Mouse (Mus musculus): ENCODE data around the gene Ppil4.
A peak's percentile ranks its signal among the peaks of the same experiment; 100 is the strongest.
"Not testable (repeated sequence)": the region's sequence is repeated elsewhere in the genome, so short reads cannot be mapped to it uniquely, and the experiment has no call there.

Ppil4 gene

GRCm38 (mm10) chr10:7792751-7793385 is at the start of gene Ppil4, which contains the start of gene Ginm1:
Gene Ppil4 (plus strand): TSS chr10:7792891.
Gene Ginm1 (minus strand): TSS chr10:7792824.
- DNase-seq = peak; percentile 86 to 87

- not testable (repeated sequence) for DNase-seq
Measured at GRCm38 (mm10) chr10:7745528-7745927, 47.2 kb upstream of the Ppil4 start.

GRCm38 (mm10) chr10:7748752-7749151 is 43.9 kb upstream of the Ppil4 start:
- DNase-seq = no peak

GRCm38 (mm10) chr10:7757544-7757943 is 35.1 kb upstream of the Ppil4 start:
- DNase-seq = no peak

GRCm38 (mm10) chr10:7772346-7772745 is 20.3 kb upstream of the Ppil4 start:
- no peak for DNase-seq

GRCm38 (mm10) chr10:7772769-7773168 is 19.9 kb upstream of the Ppil4 start:
- DNase-seq = no peak

GRCm38 (mm10) chr10:7775421-7775820 is 17.3 kb upstream of the Ppil4 start:
- DNase-seq = no peak

GRCm38 (mm10) chr10:7778361-7778760 is 14.3 kb upstream of the Ppil4 start:
- DNase-seq = no peak

- peak in 1 of 2 experiments; percentile 14 for DNase-seq
Measured at GRCm38 (mm10) chr10:7779751-7780237, 12.9 kb upstream of the Ppil4 start.

GRCm38 (mm10) chr10:7780238-7781176 is 12.2 kb upstream of the Ppil4 start:
- DNase-seq = peak; percentile 90 to 91

- no peak for DNase-seq
Measured at GRCm38 (mm10) chr10:7781214-7781613, 11.5 kb upstream of the Ppil4 start.

- DNase-seq = no peak
Measured at GRCm38 (mm10) chr10:7787319-7787718, 5.4 kb upstream of the Ppil4 start.

GRCm38 (mm10) chr10:7792254-7792750 is 389 bp upstream of the Ppil4 start:
- no peak for DNase-seq

GRCm38 (mm10) chr10:7801258-7801657 is 8.6 kb downstream of the Ppil4 start:
- no peak for DNase-seq

GRCm38 (mm10) chr10:7802519-7803140 is 9.9 kb downstream of the Ppil4 start:
- no peak for DNase-seq

- peak in 1 of 2 experiments; percentile 38 for DNase-seq
Measured at GRCm38 (mm10) chr10:7809937-7810336, 17.2 kb downstream of the Ppil4 start.

- DNase-seq = no peak
Measured at GRCm38 (mm10) chr10:7816476-7816875, 23.8 kb downstream of the Ppil4 start.

- no peak for DNase-seq
Measured at GRCm38 (mm10) chr10:7818676-7819075, 26.0 kb downstream of the Ppil4 start.

- no peak for DNase-seq
Measured at GRCm38 (mm10) chr10:7819156-7819555, 26.5 kb downstream of the Ppil4 start.

GRCm38 (mm10) chr10:7819603-7820002 is 26.9 kb downstream of the Ppil4 start:
- no peak for DNase-seq

- no peak for DNase-seq
Measured at GRCm38 (mm10) chr10:7820171-7820570, 27.5 kb downstream of the Ppil4 start.

GRCm38 (mm10) chr10:7821981-7822380 is 29.3 kb downstream of the Ppil4 start:
- DNase-seq = no peak

- DNase-seq = no peak
Measured at GRCm38 (mm10) chr10:7824663-7825280, 32.1 kb downstream of the Ppil4 start.
